Mouse (Mus musculus) neural tube, embryonic 11.5 days (tissue): Measurements from ENCODE around the gene Pip4k2b. TPM values are rescaled to one million over a fixed set of nuclear protein-coding genes. Genes with fewer than 3 reads are reported as not detected.

Experiments used
- ATAC-seq: fragments of 200-750 bp; cut with Nextera tagmentation; 2 replicates; pipeline ENCODE4 v1.8.0; 2017; ENCODE audit warnings: moderate number of reproducible peaks, mild to moderate bottlenecking, moderate TSS enrichment, moderate library complexity; ENCODE audit not compliant: insufficient read depth, low FRiP score, low TSS enrichment
- DNase-seq: peaks from one replicate; pipeline ENCODE4 v3.0.0-alpha.2; 2015; ENCODE audit warnings: low spot score
- H3K27ac ChIP-seq: fragments of 300-500 bp; sonication (generic); 2 replicates; pipeline ENCODE4 v1.5.1; 2014; ENCODE audit warnings: low read depth, mild to moderate bottlenecking, low read length
- H3K27me3 ChIP-seq: fragments of 300-500 bp; sonication (generic); 2 replicates; pipeline ENCODE4 v1.6.1; 2014; ENCODE audit warnings: mild to moderate bottlenecking, low read length, mixed read lengths; ENCODE audit not compliant: control insufficient read depth, insufficient read depth
- H3K36me3 ChIP-seq: fragments of 300-500 bp; sonication (generic); 2 replicates; pipeline ENCODE4 v1.6.1; 2014; ENCODE audit warnings: mild to moderate bottlenecking, low read length, moderate library complexity, mixed read lengths; ENCODE audit not compliant: control insufficient read depth, insufficient read depth
- H3K4me1 ChIP-seq: fragments of 300-500 bp; sonication (generic); 2 replicates; pipeline ENCODE4 v1.6.1; 2014; ENCODE audit warnings: low read length, mixed read lengths; ENCODE audit not compliant: control insufficient read depth, insufficient read depth
- H3K4me2 ChIP-seq: fragments of 300-500 bp; sonication (generic); 2 replicates; pipeline ENCODE4 v1.6.1; 2014; ENCODE audit warnings: low read depth, mild to moderate bottlenecking, moderate library complexity
- H3K4me3 ChIP-seq: fragments of 300-500 bp; sonication (generic); 2 replicates; pipeline ENCODE4 v1.5.1; 2014; ENCODE audit warnings: low read depth, low read length
- H3K9ac ChIP-seq: fragments of 300-500 bp; sonication (generic); 2 replicates; pipeline ENCODE4 v1.6.1; 2014; ENCODE audit warnings: mild to moderate bottlenecking, low read length
- H3K9me3 ChIP-seq: fragments of 300-500 bp; sonication (generic); 2 replicates; pipeline ENCODE4 v1.6.1; 2016; ENCODE audit warnings: low read length; ENCODE audit not compliant: control insufficient read depth
- WGBS: fragments of 180-500 bp; shearing (Covaris S2); extraction: QIAGEN DNeasy Blood & Tissue Kit; methylation state at CpG from one replicate; pipeline ENCODE4 v1.1.7; 2014; 5-methylcytosine and 5-hydroxymethylcytosine counted together
- polyA plus RNA-seq: library from polyadenylated mRNA; unstranded; fragments of >200 nt; fragmentation: Nextera tagmentation; extraction: Ambion mirVana; gene quantifications from 2 replicates; pipeline ENCODE4 v1.2.1, GENCODE M21; 2014

The Pip4k2b gene
- polyA plus RNA-seq, 1 experiment from 2014 or later: 2.8 TPM

DNA sequence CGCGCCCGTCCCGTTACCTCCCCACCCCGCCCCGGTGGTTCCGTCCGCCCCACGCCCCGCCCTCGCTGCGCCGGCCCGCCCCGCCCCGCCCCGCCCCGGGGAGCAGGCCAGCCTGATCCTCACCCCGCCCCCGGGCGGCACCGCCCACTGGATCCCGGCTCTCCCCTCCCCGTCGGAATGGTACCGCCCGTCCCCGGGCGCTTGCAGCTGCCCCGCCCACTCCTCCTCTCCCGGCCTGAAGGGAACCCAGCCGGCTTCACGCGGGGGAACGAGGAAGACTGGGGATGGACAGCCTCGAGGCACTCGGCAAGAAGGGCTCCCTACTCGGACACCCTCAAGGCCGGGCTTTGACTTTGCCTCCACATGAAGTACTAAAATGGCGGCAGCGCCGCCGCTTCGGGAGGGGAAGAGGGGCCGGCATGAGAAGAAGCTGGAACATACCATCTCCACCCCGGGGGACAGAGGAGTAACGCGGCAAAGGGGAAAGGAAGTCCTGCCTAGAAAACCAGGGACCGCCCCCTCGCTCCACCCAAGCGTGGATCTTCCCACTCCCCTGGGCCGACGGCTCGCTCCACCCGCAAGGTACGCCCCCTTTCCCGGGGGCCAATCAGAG, 320 bp upstream of the Pip4k2b start:
- Histone ChIP-seq H3K9ac (peak overlapping the region; percentile 78), H3K36me3 (peaks cover 6% of the 10 kb centered on the region; the same call in 1 of the 2 replicates), H3K27me3 (no peaks in the 10 kb centered on the region), H3K4me3 (peak overlapping the region; percentile 82), H3K4me2 (peak overlapping the region; percentile 34), H3K27ac (peak overlapping the region; percentile 87), H3K9me3 (no peaks in the 10 kb centered on the region), H3K4me1 (peaks cover 11% of the 10 kb centered on the region; the same call in 1 of the 2 replicates)
- peak; percentile 98 for DNase-seq
- ATAC-seq: peak; percentile 94
- WGBS: under 1% methylated on average over 28 of the region's 57 CpGs

DNA sequence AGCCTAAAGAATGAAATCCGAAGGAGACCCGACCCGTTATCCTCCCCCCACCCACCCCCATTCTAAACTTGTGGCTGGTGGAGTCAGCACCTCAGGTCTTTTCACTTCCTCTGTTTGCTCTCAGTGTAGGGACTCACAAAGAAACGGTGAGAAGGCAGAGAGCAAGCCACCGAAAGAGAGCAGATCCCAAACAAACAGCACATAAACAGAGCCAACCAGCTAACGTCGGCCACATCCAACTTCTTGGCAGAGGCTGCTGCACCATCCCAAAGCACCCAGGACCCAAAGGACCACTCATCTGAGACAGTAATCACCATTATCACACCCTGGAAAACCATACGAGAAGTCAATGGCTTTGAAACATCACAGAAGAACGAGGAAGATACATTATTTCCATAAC, 1.1 kb downstream of the Pip4k2b start:
- Histone ChIP-seq H3K9ac (peak overlapping the region; percentile 15; the same call in 1 of the 2 replicates), H3K4me3 (peak overlapping the region; percentile 82), H3K36me3 (peaks cover 6% of the 10 kb centered on the region; the same call in 1 of the 2 replicates), H3K9me3 (no peaks in the 10 kb centered on the region), H3K4me2 (peak overlapping the region; percentile 69), H3K27me3 (no peaks in the 10 kb centered on the region), H3K4me1 (peaks cover 11% of the 10 kb centered on the region; the same call in 1 of the 2 replicates), H3K27ac (no peak overlapping the region)
- WGBS: 56% methylated on average over 9 of the region's 9 CpGs
- ATAC-seq (no peak), DNase-seq (no peak)

DNA sequence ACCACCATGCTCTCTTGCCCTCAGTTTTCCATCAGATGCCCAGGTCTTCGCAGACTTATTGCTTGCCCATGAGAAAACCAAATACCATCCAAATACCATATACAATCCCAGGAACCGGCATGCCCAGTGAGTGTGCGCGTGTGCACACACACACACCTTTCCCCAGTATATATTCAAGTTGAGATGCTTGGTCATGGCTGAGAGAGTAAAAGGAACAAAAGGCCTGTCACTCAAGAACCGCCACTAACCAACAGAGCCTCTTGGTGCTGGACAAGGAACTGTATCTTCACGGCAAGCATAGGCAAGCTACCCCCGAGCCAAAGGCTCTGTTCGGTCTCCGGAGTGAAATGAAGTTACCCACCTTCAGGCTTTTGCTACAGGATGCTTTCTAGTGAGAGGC, 1.9 kb downstream of the Pip4k2b start:
- no peak for ATAC-seq
- WGBS: 92% methylated on average over 9 of the region's 9 CpGs
- Histone ChIP-seq H3K4me2 (peak overlapping the region; percentile 69), H3K9me3 (no peaks in the 10 kb centered on the region), H3K36me3 (peaks cover 6% of the 10 kb centered on the region; the same call in 1 of the 2 replicates), H3K9ac (no peak overlapping the region), H3K4me3 (no peak overlapping the region), H3K27me3 (no peaks in the 10 kb centered on the region), H3K27ac (no peak overlapping the region), H3K4me1 (peaks cover 11% of the 10 kb centered on the region; the same call in 1 of the 2 replicates)
- no peak for DNase-seq

DNA sequence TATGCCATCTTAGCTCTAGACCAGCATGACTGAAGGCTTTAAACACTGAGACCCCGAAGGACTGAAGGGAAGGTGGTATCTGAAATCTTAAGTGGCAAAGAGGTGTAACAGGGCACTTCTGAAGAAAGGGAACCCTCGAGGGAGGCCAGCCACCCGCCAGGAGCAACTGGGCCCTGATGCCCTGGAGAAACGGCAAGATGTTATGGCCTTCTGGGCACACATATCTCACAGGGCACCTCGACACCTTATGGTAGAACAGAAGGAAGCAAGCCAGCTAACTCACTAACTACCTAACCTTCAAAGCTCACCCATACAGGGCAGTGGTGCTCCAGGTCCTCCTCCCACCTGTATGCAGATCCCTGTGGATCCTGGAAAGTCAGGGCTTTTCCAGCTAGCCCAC, 2.3 kb downstream of the Pip4k2b start:
- H3K27ac ChIP-seq: no peak overlapping the region
- no peak for ATAC-seq
- H3K9me3 ChIP-seq: no peaks in the 10 kb centered on the region
- WGBS: 92% methylated on average over 5 of the region's 5 CpGs
- no peaks in the 10 kb centered on the region for H3K27me3 ChIP-seq
- peaks cover 3% of the 10 kb centered on the region; the same call in 1 of the 2 replicates for H3K36me3 ChIP-seq
- DNase-seq: no peak
- no peak overlapping the region for H3K4me2 ChIP-seq
- no peak overlapping the region for H3K9ac ChIP-seq
- H3K4me1 ChIP-seq: peaks cover 11% of the 10 kb centered on the region; the same call in 1 of the 2 replicates
- no peak overlapping the region for H3K4me3 ChIP-seq

DNA sequence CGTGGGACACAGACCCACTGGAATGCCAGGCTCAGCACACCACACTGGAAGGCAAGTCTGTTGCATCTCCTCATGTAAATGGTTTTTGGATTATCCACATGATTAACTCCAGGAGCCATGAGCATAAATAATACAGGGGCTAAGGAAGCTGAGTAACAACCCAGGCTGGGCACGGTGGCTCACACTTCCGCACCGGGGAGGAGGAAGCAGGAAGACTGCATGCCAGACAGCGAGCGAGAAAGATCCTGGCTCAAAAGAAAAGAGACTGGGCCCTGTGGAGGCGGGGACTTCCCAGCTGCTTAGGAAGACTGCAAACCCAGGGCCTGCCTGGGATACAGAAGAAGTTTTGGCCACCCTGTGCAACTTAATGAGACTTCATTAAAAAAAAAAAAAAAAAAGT, 4.3 kb downstream of the Pip4k2b start:
- Histone ChIP-seq H3K27ac (no peak overlapping the region), H3K4me1 (peaks cover 11% of the 10 kb centered on the region; the same call in 1 of the 2 replicates)
- no peak for ATAC-seq

DNA sequence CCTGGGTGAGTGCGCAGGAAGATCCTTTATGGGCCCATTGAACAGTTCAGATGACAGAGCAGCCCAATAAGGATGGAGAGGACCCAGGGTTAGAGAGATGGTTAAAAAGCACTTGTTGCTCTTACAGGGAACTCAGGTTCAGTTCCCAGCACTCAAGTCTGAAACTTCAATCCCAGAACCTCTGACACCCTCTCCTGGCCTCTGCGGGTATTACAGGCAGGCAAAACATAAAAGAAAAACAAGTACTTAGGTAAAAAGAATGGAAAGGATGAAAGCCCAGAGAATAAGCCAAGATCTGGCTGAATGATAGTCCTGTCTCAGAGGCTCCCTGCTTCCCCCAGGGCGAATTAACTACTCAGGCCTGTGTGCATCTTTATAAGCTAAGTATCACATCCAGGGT, 5.3 kb downstream of the Pip4k2b start:
- Histone ChIP-seq H3K9me3 (no peaks in the 10 kb centered on the region), H3K36me3 (no peaks in the 10 kb centered on the region), H3K27ac (no peak overlapping the region), H3K9ac (no peak overlapping the region), H3K27me3 (no peaks in the 10 kb centered on the region), H3K4me1 (peaks cover 11% of the 10 kb centered on the region; the same call in 1 of the 2 replicates), H3K4me2 (no peak overlapping the region), H3K4me3 (no peak overlapping the region)
- 88% methylated on average over 3 of the region's 3 CpGs for WGBS
- ATAC-seq (no peak), DNase-seq (no peak)

More for the DNA sequence above, 4.3 kb downstream of the Pip4k2b start:
- no peak for DNase-seq
- Histone ChIP-seq H3K36me3 (no peaks in the 10 kb centered on the region), H3K9ac (no peak overlapping the region), H3K27me3 (no peaks in the 10 kb centered on the region), H3K4me2 (no peak overlapping the region), H3K4me3 (no peak overlapping the region), H3K9me3 (no peaks in the 10 kb centered on the region)
- 65% methylated on average over 7 of the region's 7 CpGs for WGBS

DNA sequence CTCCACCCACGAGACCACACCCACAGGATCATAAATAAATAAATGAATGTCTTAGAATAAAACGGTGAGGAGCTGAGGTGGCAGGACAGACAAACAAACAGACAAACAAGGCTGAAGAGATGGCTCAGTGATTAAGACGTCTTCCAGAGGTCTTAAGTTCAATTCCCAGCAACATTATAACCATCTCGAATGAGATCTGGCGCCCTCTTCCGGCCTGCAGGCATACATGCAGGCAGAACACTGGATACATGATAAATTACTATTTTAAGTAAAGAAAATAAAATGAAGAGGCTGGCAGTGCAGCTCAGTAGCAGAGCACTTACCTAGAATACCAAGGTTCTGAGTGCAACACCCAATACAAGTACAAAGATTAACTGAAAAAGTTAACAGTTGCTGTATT, 5.8 kb downstream of the Pip4k2b start:
- Histone ChIP-seq H3K27ac (no peak overlapping the region), H3K4me3 (no peak overlapping the region), H3K4me1 (peaks cover 11% of the 10 kb centered on the region; the same call in 1 of the 2 replicates), H3K4me2 (no peak overlapping the region), H3K36me3 (no peaks in the 10 kb centered on the region), H3K9ac (no peak overlapping the region), H3K27me3 (no peaks in the 10 kb centered on the region), H3K9me3 (no peaks in the 10 kb centered on the region)
- 68% methylated on average over 6 of the region's 6 CpGs for WGBS
- ATAC-seq (no peak), DNase-seq (no peak)

DNA sequence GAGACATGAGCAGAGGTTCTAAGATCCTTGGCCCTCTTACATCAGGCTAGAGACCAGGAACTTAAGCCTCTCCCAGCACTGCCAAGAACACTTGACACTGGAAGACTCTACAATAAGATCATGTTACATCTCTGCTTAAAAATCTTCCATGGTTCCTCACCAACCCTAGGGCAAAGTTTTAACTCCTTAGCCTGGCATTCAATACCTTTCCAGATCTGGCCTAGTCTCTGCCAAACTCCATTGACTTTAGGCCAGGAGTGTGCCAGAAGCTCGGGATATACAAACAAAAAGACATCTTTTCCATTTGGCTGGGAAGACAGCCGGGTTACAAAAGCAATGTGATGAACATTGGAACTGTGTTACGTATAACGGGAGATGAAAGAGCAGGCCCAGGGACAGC, 6.9 kb downstream of the Pip4k2b start:
- H3K27me3 ChIP-seq: no peaks in the 10 kb centered on the region
- H3K27ac ChIP-seq: no peak overlapping the region
- no peak overlapping the region for H3K4me2 ChIP-seq
- H3K4me3 ChIP-seq: no peak overlapping the region
- no peaks in the 10 kb centered on the region for H3K9me3 ChIP-seq
- no peak for ATAC-seq
- 0 out of 2 replicates have a peak, but pooled peaks cover under 1% of the 10 kb centered on the region for H3K4me1 ChIP-seq
- no peak for DNase-seq
- 82% methylated on average over 4 of the region's 4 CpGs for WGBS
- H3K36me3 ChIP-seq: no peaks in the 10 kb centered on the region
- H3K9ac ChIP-seq: no peak overlapping the region

DNA sequence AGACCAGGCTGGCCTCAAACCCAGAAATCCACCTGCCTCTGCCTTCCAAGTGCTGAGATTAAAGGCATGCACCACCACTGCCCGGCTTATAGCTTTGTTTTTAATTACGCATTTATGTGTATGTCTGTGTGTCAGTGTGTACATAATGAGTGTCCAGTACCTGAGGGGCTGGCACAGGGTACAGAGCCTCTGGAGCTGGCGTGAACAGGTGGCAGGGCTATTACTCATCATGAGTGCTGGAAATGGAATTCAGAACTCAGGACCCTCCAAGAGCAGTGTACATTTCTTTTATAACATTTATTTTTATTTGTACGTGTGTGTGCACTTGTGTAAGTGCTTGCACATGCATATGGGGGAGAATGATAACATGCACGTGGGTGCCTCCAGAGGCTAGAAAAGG, 7.9 kb downstream of the Pip4k2b start:
- H3K27me3 ChIP-seq: no peaks in the 10 kb centered on the region
- no peaks in the 10 kb centered on the region for H3K4me1 ChIP-seq
- H3K36me3 ChIP-seq: no peaks in the 10 kb centered on the region
- no peak for ATAC-seq
- no peak overlapping the region for H3K27ac ChIP-seq
- H3K4me2 ChIP-seq: no peak overlapping the region
- DNase-seq: no peak
- no peak overlapping the region for H3K4me3 ChIP-seq
- 91% methylated on average over 5 of the region's 5 CpGs for WGBS
- H3K9ac ChIP-seq: no peak overlapping the region
- no peaks in the 10 kb centered on the region for H3K9me3 ChIP-seq
